Mouse (Mus musculus) liver, embryonic 14.5 days (tissue): Measurements from ENCODE around the gene Icam5. TPM values are rescaled to one million over a fixed set of nuclear protein-coding genes. Genes with fewer than 3 reads are reported as not detected.

ENCODE experiments used
- ATAC-seq: fragments of 200-750 bp; cut with Nextera tagmentation; 2 replicates; pipeline ENCODE4 v1.8.0; 2017; ENCODE audit warnings: moderate number of reproducible peaks, mild to moderate bottlenecking, moderate library complexity; ENCODE audit not compliant: insufficient read depth
- DNase-seq, 3 experiments: peaks; one replicate each; pipeline ENCODE4 v3.0.0-alpha.2; 2012 to 2013; ENCODE audit warnings: low read depth in 3 of 3, low spot score in 3 of 3
- H3K27ac ChIP-seq: fragments of 300-500 bp; sonication (generic); 2 replicates; pipeline ENCODE4 v1.5.1; 2014; ENCODE audit warnings: moderate library complexity, mild to moderate bottlenecking, control low read depth, inconsistent platforms
- H3K27me3 ChIP-seq: fragments of 300-500 bp; sonication (generic); 2 replicates; pipeline ENCODE4 v1.6.1; 2014; ENCODE audit warnings: mild to moderate bottlenecking, low read length, moderate library complexity; ENCODE audit not compliant: control insufficient read depth, insufficient read depth
- H3K36me3 ChIP-seq: fragments of 300-500 bp; sonication (generic); replicated peaks from 2 replicates; pipeline ENCODE4 v1.6.1; 2014; ENCODE audit warnings: low read depth; ENCODE audit not compliant: control insufficient read depth, insufficient read depth
- H3K4me1 ChIP-seq, 2 experiments: fragments of 200-500 bp in 1 of 2; fragments of 300-500 bp in 1 of 2; sonication (generic) in 1 of 2; replicated peaks; 2 replicates each; pipeline ENCODE4 v1.6.1; 2012 to 2014; ENCODE audit warnings: antibody characterized with exemption in 1 of 2, inconsistent platforms in 1 of 2, low read length in 1 of 2; ENCODE audit not compliant: control insufficient read depth in 2 of 2, insufficient read depth in 2 of 2
- H3K4me2 ChIP-seq: fragments of 300-500 bp; sonication (generic); 2 replicates; pipeline ENCODE4 v1.6.1; 2014; ENCODE audit warnings: low read depth, mild to moderate bottlenecking, control low read depth, moderate library complexity
- H3K4me3 ChIP-seq, 2 experiments: fragments of 200-500 bp in 1 of 2; fragments of 300-500 bp in 1 of 2; sonication (generic) in 1 of 2; 2 replicates each; pipeline ENCODE4 v1.5.1; 2012 to 2014; ENCODE audit warnings: low read depth in 2 of 2, low read length in 2 of 2, mild to moderate bottlenecking in 2 of 2, control low read depth in 1 of 2, inconsistent platforms in 1 of 2, moderate library complexity in 1 of 2; ENCODE audit not compliant: insufficient read depth in 1 of 2
- H3K9ac ChIP-seq: fragments of 300-500 bp; sonication (generic); replicated peaks from 2 replicates; pipeline ENCODE4 v1.6.1; 2014; ENCODE audit warnings: mild to moderate bottlenecking, control low read depth, moderate library complexity
- H3K9me3 ChIP-seq: fragments of 300-500 bp; sonication (generic); 2 replicates; pipeline ENCODE4 v1.6.1; 2016; ENCODE audit warnings: low read length, mixed read lengths; ENCODE audit not compliant: control insufficient read depth
- CTCF ChIP-seq: IDR thresholded peaks from 2 replicates; pipeline ENCODE4 v1.5.1; 2016; ENCODE audit warnings: antibody characterized with exemption, low read depth, control low read depth
- EP300 ChIP-seq: IDR thresholded peaks from 2 replicates; pipeline ENCODE4 v1.6.1; 2016; ENCODE audit warnings: antibody characterized with exemption, low read depth
- WGBS: fragments of 180-500 bp; shearing (Covaris S2); extraction: QIAGEN DNeasy Blood & Tissue Kit; methylation state at CpG from one replicate; pipeline ENCODE4 v1.1.7; 2014; ENCODE audit not compliant: insufficient replicate concordance; 5-methylcytosine and 5-hydroxymethylcytosine counted together
- polyA plus RNA-seq, 2 experiments: library from polyadenylated mRNA; depleted of rRNA in 1 of 2; stranded (reverse) in 1 of 2; unstranded in 1 of 2; fragments of >200 nt; fragmentation: Nextera tagmentation in 1 of 2; extraction: Ambion mirVana in 1 of 2; gene quantifications; 2 replicates each; pipeline versions ENCODE4 v1.2.1 to v1.2.3; 2012 to 2014

The Icam5 gene
- polyA plus RNA-seq, 2 experiments = 0.28 to 0.87 TPM

- H3K4me1 ChIP-seq = peaks cover 6 to 27% of the 10 kb centered on the region in 2 experiments
- H3K9ac ChIP-seq = no peak overlapping the region
- 0% methylated on average over 1 of the region's 1 CpGs for WGBS
- ATAC-seq (no peak), DNase-seq (no peak)
- H3K4me2 ChIP-seq = no peak overlapping the region
- peak; percentile 60 for TF ChIP-seq CTCF
- TF ChIP-seq EP300 = no peak
- H3K9me3 ChIP-seq = no peaks in the 10 kb centered on the region
- H3K27ac ChIP-seq = no peak overlapping the region
- no peak overlapping the region for H3K4me3 ChIP-seq
- peaks cover 31% of the 10 kb centered on the region for H3K27me3 ChIP-seq
- no peaks in the 10 kb centered on the region; the same call in 1 of the 2 replicates for H3K36me3 ChIP-seq
These were observed 19.5 kb upstream of the Icam5 start for GRCm38 (mm10) chr9:21012368-21012767.

GRCm38 (mm10) chr9:21014691-21015570 is 16.9 kb upstream of the Icam5 start:
- peak; percentile 14 for ATAC-seq
- WGBS = 2% methylated on average over 29 of the region's 29 CpGs
- Histone ChIP-seq H3K4me1 (peaks cover 8 to 28% of the 10 kb centered on the region in 2 experiments), H3K27me3 (peaks cover 34% of the 10 kb centered on the region), H3K9me3 (no peaks in the 10 kb centered on the region), H3K27ac (no peak overlapping the region), H3K4me3 (peak overlapping the region; percentile 48 to 53), H3K9ac (no peak overlapping the region), H3K36me3 (no peaks in the 10 kb centered on the region), H3K4me2 (peak overlapping the region; percentile 49)
- DNase-seq = no peak
- TF ChIP-seq CTCF (0 out of 2 replicates have a peak, but pooled peaks have one; percentile 5), EP300 (no peak)

GRCm38 (mm10) chr9:21015571-21016130 is 16.2 kb upstream of the Icam5 start, which contains the start of gene Icam1:
Gene Icam1, plus strand, starts transcription at chr9:21015985.
- H3K4me3 ChIP-seq = peak within 1 kb of the TSS; percentile 48 to 53
- no peak for TF ChIP-seq EP300
- TF ChIP-seq CTCF = no peak
- H3K4me2 ChIP-seq = peak within 1 kb of the TSS; percentile 49
- no peak within 1 kb of the TSS for H3K27ac ChIP-seq
- WGBS = under 1% methylated on average over 30 of the region's 30 CpGs
- H3K9ac ChIP-seq = peak within 1 kb of the TSS; percentile 34
- peaks cover 34% of the 10 kb centered on the region for H3K27me3 ChIP-seq
- ATAC-seq (peak; percentile 57), DNase-seq (peak in 1 of 3 experiments; percentile 37)
- peaks cover 8 to 26% of the 10 kb centered on the region in 2 experiments for H3K4me1 ChIP-seq
- H3K36me3 ChIP-seq = no peaks in the 10 kb centered on the region
- H3K9me3 ChIP-seq = no peaks in the 10 kb centered on the region

GRCm38 (mm10) chr9:21016331-21017176 is 15.3 kb upstream of the Icam5 start:
- no peaks in the 10 kb centered on the region for H3K9me3 ChIP-seq
- H3K36me3 ChIP-seq = no peaks in the 10 kb centered on the region
- no peak overlapping the region for H3K27ac ChIP-seq
- 3% methylated on average over 17 of the region's 17 CpGs for WGBS
- no peak overlapping the region; the same call in 1 of the 2 replicates for H3K9ac ChIP-seq
- ATAC-seq (no peak), DNase-seq (no peak)
- peak overlapping the region; percentile 49 for H3K4me2 ChIP-seq
- H3K4me1 ChIP-seq = peaks cover 7 to 25% of the 10 kb centered on the region in 2 experiments
- TF ChIP-seq EP300 (no peak), CTCF (no peak)
- H3K4me3 ChIP-seq = peak overlapping the region; percentile 48 to 53
- peaks cover 34% of the 10 kb centered on the region for H3K27me3 ChIP-seq
